Mouse (Mus musculus) cerebellum, adult 11 months (tissue): ENCODE data around the gene Sh2b3.

ENCODE experiments used
- DNase-seq: peaks from one replicate; pipeline ENCODE4 v3.0.0; 2022

Sh2b3 gene

DNA sequence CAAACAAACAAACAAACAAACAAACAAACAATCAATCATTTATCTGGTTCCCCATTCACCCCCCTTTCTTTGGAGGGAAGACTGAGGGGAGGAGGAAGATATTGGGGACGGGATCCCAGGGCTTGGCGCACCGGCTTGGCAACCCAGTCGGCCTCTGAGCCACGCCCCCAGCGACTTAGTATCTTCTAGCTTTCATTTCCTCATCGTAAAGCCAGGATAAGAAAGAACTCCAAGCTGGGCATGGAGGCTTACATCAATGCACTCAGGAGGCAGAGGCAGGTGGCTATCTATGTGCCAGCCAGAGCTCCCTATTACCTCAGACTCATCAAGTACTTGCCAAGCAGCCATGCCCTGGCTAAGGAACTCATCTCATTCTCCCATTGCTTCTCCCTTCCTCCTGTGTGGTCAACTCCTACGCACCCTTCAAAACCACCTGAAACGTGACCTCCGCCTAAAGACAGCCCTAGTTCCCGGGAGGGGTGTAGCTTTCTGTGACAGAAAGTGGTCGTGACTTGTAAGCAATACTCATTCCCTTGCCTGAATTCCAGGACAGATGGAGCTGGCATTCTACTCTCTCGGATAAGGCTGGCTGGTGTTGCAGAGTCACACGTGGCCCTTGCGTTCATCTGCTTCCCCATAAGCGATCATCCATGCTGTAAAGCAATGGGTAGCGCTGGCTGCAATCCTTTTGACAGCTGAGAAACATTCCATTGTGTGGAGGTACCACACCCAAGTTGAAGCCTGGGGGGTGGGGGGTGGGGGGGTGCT is 5.9 kb upstream of the Sh2b3 start:
- DNase-seq, result no peak

DNA sequence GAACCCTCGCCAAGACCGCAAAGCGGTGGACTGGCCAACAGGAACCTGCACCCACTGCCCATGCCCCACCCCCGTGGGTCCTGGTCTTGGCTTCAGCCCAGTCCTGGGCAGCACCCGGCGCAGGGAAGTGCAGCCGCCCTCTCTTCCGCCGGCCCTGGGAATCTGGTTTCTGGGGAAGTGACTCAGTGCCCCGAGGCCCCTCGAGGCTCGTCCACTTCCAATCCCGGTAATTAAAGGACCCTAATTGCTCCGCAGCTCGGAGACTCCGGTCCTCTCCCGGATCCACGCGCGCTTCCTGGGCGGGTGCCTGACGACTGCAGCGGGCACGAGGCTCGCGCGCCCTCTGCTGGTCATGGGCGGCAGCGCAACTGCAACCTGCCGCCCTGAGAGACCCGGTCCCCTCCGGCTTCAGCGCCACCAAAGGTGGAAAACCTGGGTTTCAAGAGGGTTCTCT is 5.2 kb upstream of the Sh2b3 start:
- peak; percentile 89 for DNase-seq

DNA sequence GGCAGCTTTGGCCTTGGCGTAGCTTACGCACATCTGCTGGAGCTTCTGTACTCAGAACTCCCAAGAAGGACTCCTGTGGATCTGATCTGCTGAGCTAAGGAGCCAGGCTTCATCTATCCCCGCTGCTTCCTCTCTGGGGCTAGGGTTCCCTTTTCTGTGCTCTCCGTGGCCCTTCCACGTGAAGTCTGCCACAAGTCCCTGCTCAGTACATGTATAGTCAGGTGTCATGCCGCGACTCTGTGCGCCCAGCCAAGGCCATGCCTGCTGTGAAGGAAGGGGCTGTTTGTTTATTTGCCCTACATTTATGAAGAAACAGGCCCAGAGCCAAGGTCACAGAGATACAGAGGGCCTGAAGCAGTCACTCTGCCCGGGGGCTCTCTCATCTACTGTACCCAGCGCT is 4.5 kb upstream of the Sh2b3 start:
- peak; percentile 28 for DNase-seq

DNA sequence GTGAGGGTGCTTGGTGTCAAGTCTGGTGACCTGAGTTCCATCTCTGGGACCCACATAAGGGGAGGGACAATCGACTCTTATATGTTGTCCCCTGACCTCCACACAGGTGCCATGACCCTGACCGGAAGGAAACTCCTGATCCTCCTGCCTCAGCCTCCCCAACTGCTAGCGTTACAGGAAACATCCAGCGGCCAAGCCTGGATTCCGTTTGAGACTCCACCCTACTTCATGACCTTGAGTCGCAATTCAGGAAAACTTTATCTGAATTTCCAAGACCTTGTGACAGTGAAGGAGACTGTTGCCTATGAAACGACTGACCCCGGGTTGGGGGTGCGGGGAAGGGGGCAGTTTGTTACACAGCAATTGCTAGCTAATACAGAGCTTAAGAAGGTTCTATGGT is 4.1 kb upstream of the Sh2b3 start:
- no peak for DNase-seq

DNA sequence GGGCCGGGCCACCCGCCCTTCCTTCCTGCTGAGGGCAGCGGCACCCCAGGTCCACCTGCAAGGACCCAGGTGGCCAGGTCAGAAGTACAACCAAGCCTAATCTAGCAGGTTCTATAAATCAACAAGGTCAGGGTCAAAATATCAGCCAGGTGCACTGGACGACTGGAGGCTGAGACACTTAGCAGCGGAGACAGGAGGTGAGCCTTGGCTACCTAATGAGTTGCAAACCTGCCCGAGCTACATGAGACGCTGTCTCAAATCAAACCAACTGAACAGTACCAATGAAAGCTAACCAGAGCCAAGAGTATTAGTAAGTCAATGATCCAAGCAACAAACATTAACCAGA is 1.7 kb upstream of the Sh2b3 start:
- peak; percentile 44 for DNase-seq

DNA sequence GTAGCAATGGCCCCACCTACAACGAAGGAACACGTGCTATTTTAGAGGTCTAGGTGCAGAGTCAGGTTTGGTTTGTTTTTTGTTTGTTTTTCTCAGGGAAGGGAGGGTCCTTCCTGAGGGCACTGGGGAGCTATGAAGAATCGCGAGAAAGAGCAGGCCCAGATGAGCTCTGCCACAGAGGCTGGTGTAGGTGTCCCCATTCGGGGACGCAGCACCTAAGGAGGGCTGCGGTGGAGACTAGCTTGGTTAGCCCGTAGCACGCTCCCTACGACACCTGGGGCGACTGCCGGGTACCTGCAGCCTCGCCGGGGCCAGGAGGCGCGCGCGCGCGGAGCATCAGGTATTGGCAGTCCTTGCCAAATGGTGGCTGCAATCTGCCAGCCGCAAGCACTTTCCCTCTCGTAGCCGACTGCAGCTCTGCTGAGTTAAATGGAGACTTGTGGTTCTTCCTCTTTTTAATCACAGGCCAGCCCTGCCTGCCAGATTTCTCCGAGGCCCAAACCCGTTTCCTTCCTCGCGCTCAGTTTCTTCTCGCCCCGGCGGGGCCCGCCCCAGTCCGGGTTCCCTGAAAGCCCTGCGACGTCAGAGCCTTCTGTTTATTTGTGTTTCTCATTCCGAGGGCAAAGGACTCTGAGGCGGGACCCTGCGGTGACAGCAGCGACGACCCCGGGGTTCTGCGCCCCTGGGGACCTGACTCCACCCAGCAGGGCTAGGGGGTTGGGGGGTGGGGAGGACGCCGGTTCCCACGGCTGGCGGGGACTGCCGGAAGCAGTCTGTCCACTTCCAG is 1.1 kb upstream of the Sh2b3 start:
- peak; percentile 62 for DNase-seq

DNA sequence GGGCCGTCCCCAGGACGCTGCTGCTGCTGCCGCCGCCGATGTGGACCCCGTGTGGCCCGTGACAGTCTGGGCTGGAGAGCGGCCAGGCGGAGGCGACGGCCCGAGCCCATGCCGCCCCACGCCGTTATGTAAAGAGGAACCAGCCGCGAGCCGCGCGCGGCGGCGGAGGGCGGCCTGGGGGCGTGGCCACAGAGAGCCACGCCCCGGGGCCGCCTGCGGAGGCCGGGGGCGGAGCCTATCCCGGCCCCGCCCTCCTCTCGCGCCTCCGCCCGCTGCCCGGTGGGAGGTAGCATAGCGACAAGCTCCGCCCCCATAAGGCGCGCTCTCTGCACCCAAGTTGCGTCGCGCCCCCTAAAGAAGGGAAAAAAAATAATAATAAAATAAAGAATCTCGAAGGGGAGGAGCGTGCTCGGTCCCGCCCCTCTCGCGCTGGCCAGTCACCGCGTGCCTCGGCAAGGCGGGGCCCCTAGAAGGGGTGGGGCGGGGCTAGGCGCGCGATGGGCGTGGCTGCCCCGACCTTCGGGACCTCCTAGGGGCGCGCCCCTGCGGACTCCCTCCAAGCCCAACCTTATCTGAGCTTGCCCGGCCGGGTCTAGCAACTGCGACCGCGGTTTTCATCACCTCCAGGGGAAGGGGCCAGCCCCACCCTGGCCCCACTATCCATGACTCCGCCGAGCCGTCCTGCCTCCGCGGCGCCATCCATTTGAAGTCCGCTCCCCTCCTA is 592 bp downstream of the Sh2b3 start:
- peak; percentile 85 for DNase-seq

DNA sequence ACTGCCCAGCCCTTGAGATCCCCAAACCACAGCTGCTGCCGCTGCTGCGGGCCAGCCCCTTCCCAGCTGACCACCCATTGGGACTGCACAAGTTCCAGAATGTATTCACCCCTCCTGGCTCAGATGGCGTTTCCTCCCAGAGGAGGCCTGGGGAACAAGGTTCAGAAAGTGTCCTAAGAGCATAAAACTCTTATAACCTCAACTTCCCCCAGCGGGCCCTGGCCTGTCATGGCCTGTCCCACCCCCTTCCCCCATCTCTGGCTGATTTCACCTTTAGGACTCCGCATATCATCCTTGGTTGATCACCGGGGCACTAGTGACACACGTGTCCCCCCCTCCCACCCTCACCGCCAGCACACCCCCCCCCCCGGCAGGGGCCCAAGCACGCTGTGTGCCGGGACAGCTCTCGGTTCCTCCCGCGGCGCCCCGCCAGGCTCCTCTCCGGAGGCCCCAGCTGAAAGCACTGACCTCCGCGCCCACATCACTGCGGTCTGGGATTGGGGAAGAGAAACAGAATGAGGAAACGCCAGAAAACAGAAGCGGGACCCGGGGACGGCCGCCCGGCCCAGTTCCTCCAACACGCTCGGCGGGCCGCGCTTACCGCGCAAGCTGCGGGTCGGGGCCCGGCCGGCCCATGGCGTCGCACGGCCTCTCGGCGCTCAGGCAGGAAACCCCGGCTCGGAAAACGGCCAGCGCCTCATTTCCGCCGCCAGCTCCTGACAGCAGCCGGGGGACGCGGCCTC is 1.3 kb downstream of the Sh2b3 start:
- no peak for DNase-seq

DNA sequence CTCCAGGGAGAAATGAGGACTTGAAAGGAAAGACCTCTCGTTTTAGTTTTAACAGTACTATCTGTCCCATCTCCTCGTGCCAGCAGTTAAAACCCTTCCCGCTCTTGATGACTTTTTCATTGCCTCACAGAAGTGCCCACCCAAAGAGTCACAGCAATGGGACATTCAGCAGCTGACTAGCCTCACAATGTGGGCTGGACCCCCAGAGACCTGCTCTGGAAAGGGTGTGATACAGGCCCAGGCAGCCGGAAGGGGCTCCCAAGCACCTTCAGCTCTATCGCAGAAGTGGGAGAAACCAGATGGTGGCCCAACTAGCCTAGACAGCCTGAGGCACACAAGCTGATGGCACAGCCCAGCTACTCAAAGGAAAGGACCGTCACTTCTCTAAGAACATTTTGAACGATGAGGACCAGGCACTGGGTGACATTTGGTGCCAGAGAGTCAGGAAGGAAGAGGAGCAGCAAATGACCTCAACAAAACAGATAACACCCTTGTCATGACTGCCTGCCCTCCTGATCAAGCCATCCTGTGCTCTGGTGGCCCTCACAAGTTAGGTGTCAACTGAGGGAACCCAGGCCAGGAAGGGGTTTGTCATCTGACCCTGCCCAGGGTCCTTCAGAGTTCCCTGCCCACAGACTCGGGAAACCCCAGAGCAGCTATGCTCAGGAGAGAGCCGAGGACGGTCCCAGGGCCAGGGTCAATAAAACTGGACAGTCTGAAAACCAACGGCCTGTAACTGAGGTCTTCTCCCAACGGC is 2.3 kb downstream of the Sh2b3 start:
- DNase-seq, result no peak

DNA sequence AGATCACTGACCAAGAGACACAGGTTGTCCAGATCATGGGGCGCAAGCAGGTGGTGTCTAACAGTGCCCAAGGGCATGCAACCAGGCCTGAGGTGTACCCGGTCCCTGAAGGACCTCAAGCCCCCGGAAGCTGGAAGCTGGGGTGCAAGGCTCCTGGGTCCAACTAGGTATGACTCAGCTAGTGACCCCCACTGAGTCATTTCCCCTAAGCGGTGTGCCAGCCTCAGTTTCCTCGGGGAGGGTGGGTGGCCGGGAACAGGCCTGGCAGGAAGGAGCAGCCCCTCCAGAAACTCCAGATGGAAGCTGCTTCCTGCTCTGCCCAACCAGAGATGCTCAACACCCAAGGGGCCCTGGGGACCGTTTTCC is 3.2 kb downstream of the Sh2b3 start:
- no peak for DNase-seq

DNA sequence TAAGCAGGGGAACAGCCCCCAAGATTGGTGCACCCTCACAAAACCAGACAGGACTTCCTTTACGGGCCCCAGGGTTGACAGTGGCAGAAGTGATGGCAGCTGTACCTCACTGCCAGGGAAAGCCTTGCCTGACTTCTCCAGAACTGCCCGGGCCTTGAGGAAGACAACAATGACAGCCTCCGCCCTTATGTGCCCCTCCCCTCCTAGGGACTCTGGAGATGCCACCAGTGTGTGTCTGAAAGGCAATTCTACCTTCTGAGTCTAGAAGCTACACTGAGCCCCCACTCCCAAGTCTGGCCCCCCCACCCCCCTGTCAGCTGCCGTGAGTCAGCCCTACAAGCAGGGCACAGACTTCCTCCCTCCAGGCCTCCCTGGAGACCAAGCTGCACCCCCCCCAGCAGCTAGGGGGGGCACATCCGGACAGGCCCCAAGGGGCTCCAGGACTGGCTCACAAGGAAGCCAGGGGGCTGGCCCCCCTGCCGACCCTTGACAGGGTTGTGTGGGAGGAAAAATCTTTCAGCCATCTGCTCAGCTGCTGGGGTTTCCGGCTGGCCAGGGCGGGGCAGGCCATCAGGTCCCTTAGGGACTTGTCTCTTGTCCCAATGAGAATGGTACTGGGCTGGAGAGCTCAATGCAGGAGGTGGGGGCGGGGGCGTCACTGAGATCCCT is 3.7 kb downstream of the Sh2b3 start:
- DNase-seq, result no peak

DNA sequence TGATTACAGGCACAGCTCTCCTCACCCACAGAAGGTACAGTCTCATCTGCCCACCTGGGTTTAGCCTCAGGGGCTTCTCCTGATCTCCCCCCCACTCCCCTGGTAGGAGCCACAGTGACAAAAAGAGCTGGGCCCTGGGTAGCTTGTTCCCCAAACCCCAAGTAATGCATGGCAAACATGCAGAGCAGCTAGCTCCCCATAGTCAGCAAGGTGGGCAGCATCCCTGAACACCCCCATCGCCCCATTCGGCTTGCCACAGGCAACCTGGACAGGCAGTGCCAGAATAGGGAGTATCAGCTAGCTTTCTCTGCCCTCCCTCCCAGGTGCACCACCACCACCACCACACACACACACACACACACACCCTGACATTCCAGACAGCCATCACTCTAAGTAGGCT is 4.3 kb downstream of the Sh2b3 start:
- DNase-seq, result no peak

DNA sequence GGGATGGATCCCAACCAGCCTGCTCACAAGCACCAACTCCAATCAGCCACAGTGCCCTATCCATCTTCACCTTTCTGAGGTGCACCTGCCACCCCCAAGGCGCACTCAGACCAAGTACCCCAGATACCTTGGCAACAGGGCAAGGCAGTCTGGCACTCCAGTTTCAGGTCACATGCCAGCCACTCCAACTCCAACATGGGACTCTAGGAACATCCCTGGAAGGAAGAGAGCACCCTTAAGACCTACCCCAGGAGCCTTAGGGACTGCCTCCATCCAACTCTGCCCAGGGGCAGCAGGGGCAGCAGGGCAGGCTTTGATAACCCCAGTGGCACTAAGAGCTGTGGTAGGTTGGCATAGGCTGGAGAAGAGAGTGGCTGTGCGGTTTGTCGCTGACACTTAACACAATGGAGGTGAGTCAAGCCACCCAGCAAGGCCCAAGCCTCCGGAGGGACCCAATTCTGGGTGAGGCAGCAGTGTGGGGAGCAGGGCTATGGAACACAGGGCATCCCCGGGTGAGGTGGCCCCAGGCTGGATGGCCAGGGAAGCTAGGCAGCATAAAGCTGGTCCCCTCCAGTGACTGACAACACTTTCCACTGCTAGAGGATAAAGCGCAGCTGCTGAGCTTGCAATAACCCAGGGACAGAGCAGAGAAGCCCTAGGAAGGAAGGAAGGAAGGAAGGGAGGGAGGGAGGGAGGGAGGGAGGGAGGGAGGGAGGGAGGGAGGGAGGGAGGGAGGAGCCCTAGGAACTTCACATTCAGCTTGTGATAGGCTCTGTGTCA is 4.9 kb downstream of the Sh2b3 start:
- DNase-seq, result no peak

DNA sequence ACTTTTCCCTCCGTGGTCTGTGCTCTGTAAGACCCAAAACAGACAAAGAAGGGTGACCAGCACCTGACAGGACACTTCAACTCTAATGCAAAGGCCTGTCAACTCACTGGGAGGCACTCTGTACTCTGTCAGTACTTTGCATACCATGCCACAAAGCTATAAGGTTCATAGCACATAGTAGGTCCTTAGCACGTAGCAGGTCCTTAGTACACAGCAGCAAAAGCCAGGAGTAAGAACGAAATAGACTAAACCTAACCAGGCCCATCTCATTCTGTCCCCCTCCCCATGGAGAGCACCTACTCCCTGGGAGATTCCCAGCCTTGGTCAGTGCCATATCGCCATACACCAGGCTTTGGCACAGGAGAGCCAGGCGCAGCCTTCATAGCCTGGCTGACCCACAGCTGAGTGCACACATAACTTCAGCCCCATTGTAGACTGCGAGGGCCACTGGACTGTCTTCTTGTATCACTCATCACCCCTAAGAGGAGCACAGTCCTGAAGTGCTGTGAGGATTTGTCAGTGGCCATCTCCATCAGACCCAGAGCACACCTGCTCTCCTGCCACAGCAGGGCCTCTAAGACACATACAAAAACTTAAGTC is 6.3 kb downstream of the Sh2b3 start:
- DNase-seq, result no peak

DNA sequence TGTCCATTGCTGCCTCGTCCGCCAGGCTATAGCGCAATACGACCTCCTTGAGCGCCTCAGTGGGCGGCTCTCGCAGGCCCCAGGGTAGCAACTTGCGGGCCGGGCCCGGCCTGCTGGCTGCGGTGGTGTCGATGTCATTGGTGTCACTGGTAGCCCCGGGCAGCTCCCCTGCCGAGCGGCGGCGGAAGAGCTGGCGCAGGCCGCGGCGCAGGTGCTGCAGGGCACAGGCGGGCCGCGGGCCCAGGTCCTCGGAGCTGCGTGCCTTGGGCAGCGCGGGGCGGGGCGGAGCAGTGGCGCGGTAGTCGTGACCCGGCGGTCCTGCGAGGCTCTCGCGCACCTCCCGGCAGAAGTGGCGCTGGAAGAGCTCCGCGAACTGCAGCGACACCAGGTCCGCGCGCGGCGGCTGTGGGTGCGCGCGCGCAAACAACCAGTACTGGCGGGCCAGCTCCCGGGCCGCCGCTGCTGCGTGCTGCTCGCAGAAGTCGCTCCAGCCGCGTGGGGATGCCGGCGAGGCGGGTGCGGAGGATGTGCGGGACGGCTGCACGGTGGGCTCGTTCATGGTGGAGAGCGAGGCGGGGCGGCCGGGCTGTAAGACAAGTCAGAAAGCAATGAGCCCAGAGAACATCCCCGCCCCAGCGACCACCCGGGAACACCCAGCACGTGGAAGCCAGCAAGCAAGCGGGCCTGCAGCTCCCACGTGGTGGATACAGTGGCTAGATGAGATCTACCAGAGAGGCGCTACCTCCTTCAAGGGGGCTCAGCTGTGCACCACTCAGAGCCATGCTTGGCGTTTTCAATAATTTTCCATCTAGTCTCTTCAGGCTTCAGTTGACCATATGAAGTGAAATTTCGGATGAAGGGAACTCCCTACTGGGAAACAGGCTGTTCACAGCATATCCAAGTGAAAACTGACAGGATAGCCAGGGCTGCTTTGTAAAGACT is 8.7 kb downstream of the Sh2b3 start:
- peak; percentile 72 for DNase-seq

DNA sequence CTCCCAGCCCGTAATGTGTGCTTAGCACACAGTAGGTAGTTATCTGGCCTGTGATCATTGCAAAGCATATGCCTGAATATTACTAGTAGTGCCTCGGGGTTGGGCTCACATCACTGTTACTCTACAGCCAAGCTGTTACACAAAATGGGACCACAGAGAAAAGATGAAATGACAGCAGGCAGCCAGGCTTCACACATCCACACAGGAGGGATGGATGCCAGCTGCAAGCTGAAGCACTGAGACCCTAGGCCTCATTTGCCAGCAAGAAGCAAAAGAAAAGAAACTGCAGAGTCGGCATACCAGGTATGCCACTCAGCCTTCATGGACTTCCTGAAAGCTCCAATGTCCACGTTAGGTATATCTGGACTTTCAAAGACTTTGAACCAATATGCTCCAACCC is 9.6 kb downstream of the Sh2b3 start:
- DNase-seq, result no peak

DNA sequence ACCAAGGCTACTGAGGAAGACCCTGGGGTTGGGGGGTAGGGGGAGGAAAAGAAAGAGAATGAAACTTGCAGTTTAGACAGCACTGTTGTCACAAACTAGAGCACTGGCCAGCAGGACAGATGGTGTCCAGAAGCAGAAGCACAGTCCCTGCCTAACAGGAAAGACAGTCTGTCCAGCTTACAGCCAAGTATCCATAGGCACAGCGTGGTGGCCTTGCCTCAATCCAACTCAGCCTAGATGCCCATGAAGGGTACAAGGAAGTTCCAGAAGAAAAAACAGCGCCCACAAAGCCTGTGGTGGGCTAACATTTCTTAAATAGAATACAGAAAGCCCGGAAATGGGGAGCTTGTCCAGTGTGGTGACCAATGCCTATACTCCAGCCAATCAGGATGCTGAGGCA is 11.8 kb downstream of the Sh2b3 start:
- DNase-seq, result peak; percentile 45

DNA sequence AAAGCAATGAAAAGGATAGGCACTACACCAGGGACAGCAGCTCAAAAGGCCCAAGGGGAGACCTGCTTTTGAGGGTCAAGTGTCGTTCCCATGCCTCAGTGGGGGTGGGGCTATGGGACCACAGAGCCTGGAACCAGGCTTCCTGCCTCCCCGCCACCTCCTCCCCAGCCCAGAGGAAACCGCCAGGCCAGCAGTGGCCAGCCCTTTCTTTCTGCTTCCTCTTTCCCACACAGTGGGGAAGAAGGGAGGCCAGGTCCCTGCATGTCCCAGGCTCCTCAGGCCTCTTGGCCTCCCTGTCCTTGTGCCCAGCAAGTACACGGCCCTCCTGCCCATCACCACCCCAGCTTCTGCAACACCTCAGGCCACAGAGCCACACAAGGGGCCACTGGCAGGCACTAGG is 13.3 kb downstream of the Sh2b3 start:
- DNase-seq, result peak; percentile 26

DNA sequence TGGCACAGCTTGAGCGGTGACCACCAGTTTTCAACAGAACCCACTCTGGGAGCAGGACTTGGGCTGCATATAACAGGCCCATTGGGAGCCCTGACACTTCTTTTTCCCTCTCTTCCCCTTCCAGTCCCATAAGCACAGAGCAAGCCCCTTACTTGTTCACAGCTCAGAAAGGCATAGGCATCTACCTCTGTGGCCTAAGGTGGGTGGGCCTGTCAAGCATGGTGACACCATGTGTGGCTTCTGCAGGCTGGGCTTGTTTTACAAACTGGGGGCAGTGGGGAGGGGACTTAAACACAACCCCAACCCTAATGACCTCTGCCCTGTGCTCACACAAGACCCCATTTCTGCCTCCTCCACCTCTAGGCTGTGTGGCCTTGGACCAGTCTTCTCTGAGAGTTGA is 13.8 kb downstream of the Sh2b3 start:
- peak; percentile 21 for DNase-seq
